Mouse (Mus musculus) cerebellum, postnatal 25 days (tissue): Measurements from ENCODE around the gene Ccr9.
A peak's percentile ranks its signal among the peaks of the same experiment; 100 is the strongest.
"Not testable (repeated sequence)": the region's sequence is repeated elsewhere in the genome, so short reads cannot be mapped to it uniquely, and the experiment has no call there.

Source experiments
- DNase-seq, 2 experiments: peaks; one replicate each; pipeline ENCODE4 v3.0.0; 2021; ENCODE audit warnings: mixed read lengths in 2 of 2

Ccr9 gene

GRCm38 (mm10) chr9:123717186-123718008 is 39.2 kb downstream of the Ccr9 start, which contains the start of gene Lztfl1:
Lztfl1 (minus strand) TSS chr9:123717697.
- DNase-seq: peak; percentile 92 to 97

GRCm38 (mm10) chr9:123722737-123723493 is 44.7 kb downstream of the Ccr9 start:
- no peak for DNase-seq

- no peak for DNase-seq
Observed at GRCm38 (mm10) chr9:123731271-123731670, 53.0 kb downstream of the Ccr9 start.

GRCm38 (mm10) chr9:123734133-123734532 is 55.9 kb downstream of the Ccr9 start:
- DNase-seq: no peak

GRCm38 (mm10) chr9:123740799-123741198 is 62.6 kb downstream of the Ccr9 start:
- no peak for DNase-seq

- not testable (repeated sequence) for DNase-seq
Observed at GRCm38 (mm10) chr9:123749687-123750086, 71.4 kb downstream of the Ccr9 start.

- no peak for DNase-seq
Observed at GRCm38 (mm10) chr9:123754333-123754732, 76.1 kb downstream of the Ccr9 start.

GRCm38 (mm10) chr9:123756752-123757151 is 78.5 kb downstream of the Ccr9 start:
- DNase-seq: no peak

GRCm38 (mm10) chr9:123757326-123757725 is 79.1 kb downstream of the Ccr9 start:
- no peak for DNase-seq

GRCm38 (mm10) chr9:123758156-123758555 is 79.9 kb downstream of the Ccr9 start:
- no peak for DNase-seq

GRCm38 (mm10) chr9:123758645-123759044 is 80.4 kb downstream of the Ccr9 start:
- DNase-seq: no peak

- DNase-seq: no peak
Observed at GRCm38 (mm10) chr9:123760806-123761205, 82.6 kb downstream of the Ccr9 start.

- no peak for DNase-seq
Observed at GRCm38 (mm10) chr9:123762886-123763285, 84.6 kb downstream of the Ccr9 start.

- DNase-seq: no peak
Observed at GRCm38 (mm10) chr9:123763771-123764170, 85.5 kb downstream of the Ccr9 start.

- DNase-seq: no peak
Observed at GRCm38 (mm10) chr9:123766996-123767395, 88.8 kb downstream of the Ccr9 start.

- DNase-seq: no peak
Observed at GRCm38 (mm10) chr9:123768443-123768842, 90.2 kb downstream of the Ccr9 start.

- no peak for DNase-seq
Observed at GRCm38 (mm10) chr9:123769532-123769931, 91.3 kb downstream of the Ccr9 start.

GRCm38 (mm10) chr9:123773299-123773698 is 95.1 kb downstream of the Ccr9 start:
- DNase-seq: not testable (repeated sequence)

- peak; percentile 14 to 28 for DNase-seq
Observed at GRCm38 (mm10) chr9:123788855-123789529, 110.8 kb downstream of the Ccr9 start.

- peak; percentile 33 to 55 for DNase-seq
Observed at GRCm38 (mm10) chr9:123796174-123796573, 117.9 kb downstream of the Ccr9 start.

GRCm38 (mm10) chr9:123801527-123801926 is 123.3 kb downstream of the Ccr9 start:
- DNase-seq: no peak

GRCm38 (mm10) chr9:123802421-123802820 is 124.2 kb downstream of the Ccr9 start:
- no peak for DNase-seq

- DNase-seq: no peak
Observed at GRCm38 (mm10) chr9:123802896-123803295, 124.7 kb downstream of the Ccr9 start.
